Mouse (Mus musculus) skeletal muscle tissue, adult 2 months (tissue): ENCODE measurements at regions not wholly inside any gene's neighbourhood (a gene's known extent, or its start where the extent isn't known, plus 50 kb on each side); places are given as distances from the start of the nearest gene placed in this dataset.
"Not testable (repeated sequence)": the region's sequence is repeated elsewhere in the genome, so short reads cannot be mapped to it uniquely, and the experiment has no call there.

Experiments used
- DNase-seq: peaks from one replicate; pipeline ENCODE4 v3.0.0-alpha.2; 2012; ENCODE audit warnings: low read depth, low spot score

GRCm38 (mm10) chr3:78573299-78573698 lies 713.0 kb downstream of the Rapgef2 start:
- DNase-seq, result no peak

- not testable (repeated sequence) for DNase-seq
Observed at GRCm38 (mm10) chr3:78564926-78565325, 721.4 kb downstream of the Rapgef2 start.
